Mouse (Mus musculus) kidney, adult 11 months (tissue): ENCODE results near the gene Cdc42ep3.

Experiments used
- DNase-seq: peaks from one replicate; pipeline ENCODE4 v3.0.0; 2022

Cdc42ep3 gene

GRCm38 (mm10) chr17:79343334-79343946 lies 11.5 kb downstream of the Cdc42ep3 start:
- no peak for DNase-seq

- DNase-seq: no peak
Observed at GRCm38 (mm10) chr17:79342639-79343333, 12.1 kb downstream of the Cdc42ep3 start.

- no peak for DNase-seq
Observed at GRCm38 (mm10) chr17:79341946-79342470, 12.9 kb downstream of the Cdc42ep3 start.

GRCm38 (mm10) chr17:79337494-79337893 lies 17.4 kb downstream of the Cdc42ep3 start:
- no peak for DNase-seq

GRCm38 (mm10) chr17:79334701-79335100 lies 20.2 kb downstream of the Cdc42ep3 start:
- DNase-seq: no peak

GRCm38 (mm10) chr17:79333650-79334049 lies 21.2 kb downstream of the Cdc42ep3 start:
- DNase-seq: no peak

- no peak for DNase-seq
Observed at GRCm38 (mm10) chr17:79332864-79333263, 22.0 kb downstream of the Cdc42ep3 start.

- no peak for DNase-seq
Observed at GRCm38 (mm10) chr17:79330397-79330796, 24.5 kb downstream of the Cdc42ep3 start.

GRCm38 (mm10) chr17:79326868-79327376 lies 28.0 kb downstream of the Cdc42ep3 start:
- no peak for DNase-seq

- no peak for DNase-seq
Observed at GRCm38 (mm10) chr17:79317085-79317751, 37.7 kb downstream of the Cdc42ep3 start.

GRCm38 (mm10) chr17:79315415-79316094 lies 39.3 kb downstream of the Cdc42ep3 start:
- no peak for DNase-seq

- no peak for DNase-seq
Observed at GRCm38 (mm10) chr17:79310465-79310864, 44.4 kb downstream of the Cdc42ep3 start.

- DNase-seq: no peak
Observed at GRCm38 (mm10) chr17:79309506-79309905, 45.4 kb downstream of the Cdc42ep3 start.

GRCm38 (mm10) chr17:79305644-79306043 lies 49.2 kb downstream of the Cdc42ep3 start:
- no peak for DNase-seq

GRCm38 (mm10) chr17:79303744-79304497 lies 51.0 kb downstream of the Cdc42ep3 start:
- DNase-seq: no peak

- no peak for DNase-seq
Observed at GRCm38 (mm10) chr17:79303238-79303637, 51.7 kb downstream of the Cdc42ep3 start.

- DNase-seq: no peak
Observed at GRCm38 (mm10) chr17:79299925-79300324, 55.0 kb downstream of the Cdc42ep3 start.

GRCm38 (mm10) chr17:79298968-79299367 lies 55.9 kb downstream of the Cdc42ep3 start:
- DNase-seq: no peak

- DNase-seq: no peak
Observed at GRCm38 (mm10) chr17:79295926-79296325, 59.0 kb downstream of the Cdc42ep3 start.

- DNase-seq: no peak
Observed at GRCm38 (mm10) chr17:79291672-79292071, 63.2 kb downstream of the Cdc42ep3 start.

- no peak for DNase-seq
Observed at GRCm38 (mm10) chr17:79290697-79291096, 64.2 kb downstream of the Cdc42ep3 start.

- no peak for DNase-seq
Observed at GRCm38 (mm10) chr17:79287302-79287701, 67.6 kb downstream of the Cdc42ep3 start.
